Mouse (Mus musculus) embryonic facial prominence, embryonic 15.5 days (tissue): ENCODE data around the gene Mapk12. TPM values are rescaled to one million over a fixed set of nuclear protein-coding genes. Genes with fewer than 3 reads are reported as not detected.

ENCODE experiments used
- ATAC-seq: fragments of 200-750 bp; cut with Nextera tagmentation; 2 replicates; pipeline ENCODE4 v1.8.0; 2017; ENCODE audit warnings: low read depth, moderate TSS enrichment; ENCODE audit not compliant: insufficient number of reproducible peaks, low FRiP score, low TSS enrichment
- H3K27ac ChIP-seq: fragments of 300-500 bp; sonication (generic); replicated peaks from 2 replicates; pipeline ENCODE4 v1.5.1; 2015; ENCODE audit warnings: mild to moderate bottlenecking, inconsistent platforms
- H3K27me3 ChIP-seq: fragments of 300-500 bp; sonication (generic); 2 replicates; pipeline ENCODE4 v1.6.1; 2015; ENCODE audit warnings: inconsistent platforms
- H3K36me3 ChIP-seq: fragments of 300-500 bp; sonication (generic); 2 replicates; pipeline ENCODE4 v1.6.1; 2015; ENCODE audit warnings: mild to moderate bottlenecking, inconsistent platforms
- H3K4me1 ChIP-seq: fragments of 300-500 bp; sonication (generic); 2 replicates; pipeline ENCODE4 v1.6.1; 2015; ENCODE audit warnings: inconsistent platforms
- H3K4me2 ChIP-seq: fragments of 300-500 bp; sonication (generic); replicated peaks from 2 replicates; pipeline ENCODE4 v1.6.1; 2015; ENCODE audit warnings: mild to moderate bottlenecking, inconsistent platforms
- H3K4me3 ChIP-seq: fragments of 300-500 bp; sonication (generic); replicated peaks from 2 replicates; pipeline ENCODE4 v1.5.1; 2015; ENCODE audit warnings: mild to moderate bottlenecking, inconsistent platforms
- H3K9ac ChIP-seq: fragments of 300-500 bp; sonication (generic); 2 replicates; pipeline ENCODE4 v1.6.1; 2015; ENCODE audit warnings: inconsistent platforms
- H3K9me3 ChIP-seq: fragments of 300-500 bp; sonication (generic); replicated peaks from 2 replicates; pipeline ENCODE4 v1.6.1; 2016; ENCODE audit warnings: inconsistent platforms
- WGBS: fragments of 180-500 bp; shearing (Covaris S2); methylation state at CpG from one replicate; pipeline ENCODE4 v1.1.7; 2015; 5-methylcytosine and 5-hydroxymethylcytosine counted together
- polyA plus RNA-seq: library from polyadenylated mRNA; unstranded; fragments of >200 nt; fragmentation: Nextera tagmentation; extraction: Ambion mirVana; gene quantifications from 2 replicates; pipeline ENCODE4 v1.2.1, GENCODE M21; 2015

Mapk12 gene
- polyA plus RNA-seq, 1 experiment from 2014 or later = 9.4 TPM

- WGBS = 68% methylated on average over 7 of the region's 7 CpGs
- H3K27me3 ChIP-seq = no peaks in the 10 kb centered on the region
- peak overlapping the region; percentile 81 for H3K4me2 ChIP-seq
- H3K9me3 ChIP-seq = no peaks in the 10 kb centered on the region
- 0 out of 2 replicates have a peak overlapping the region, but pooled peaks have one; percentile 83 for H3K9ac ChIP-seq
- H3K4me1 ChIP-seq = peaks cover 84% of the 10 kb centered on the region
- H3K4me3 ChIP-seq = peak overlapping the region; percentile 72
- peak overlapping the region; percentile 92 for H3K27ac ChIP-seq
- H3K36me3 ChIP-seq = no peaks in the 10 kb centered on the region
- ATAC-seq = no peak
Measured at GRCm38 (mm10) chr15:89178260-89178860, 37.9 kb upstream of the Mapk12 start.

GRCm38 (mm10) chr15:89177576-89178259, 37.2 kb upstream of the Mapk12 start:
- Histone ChIP-seq H3K36me3 (no peaks in the 10 kb centered on the region), H3K9me3 (no peaks in the 10 kb centered on the region), H3K27ac (peak overlapping the region; percentile 92), H3K4me1 (peaks cover 87% of the 10 kb centered on the region), H3K9ac (no peak overlapping the region), H3K27me3 (no peaks in the 10 kb centered on the region), H3K4me2 (peak overlapping the region; percentile 81), H3K4me3 (peak overlapping the region; percentile 72)
- WGBS = 68% methylated on average over 4 of the region's 4 CpGs
- ATAC-seq = no peak

GRCm38 (mm10) chr15:89177121-89177520, 36.6 kb upstream of the Mapk12 start:
- ATAC-seq = no peak
- Histone ChIP-seq H3K4me3 (peak overlapping the region; percentile 72), H3K4me2 (peak overlapping the region; percentile 81), H3K27me3 (no peaks in the 10 kb centered on the region), H3K36me3 (no peaks in the 10 kb centered on the region), H3K27ac (peak overlapping the region; percentile 74), H3K4me1 (peaks cover 87% of the 10 kb centered on the region), H3K9ac (no peak overlapping the region), H3K9me3 (no peaks in the 10 kb centered on the region)
- 12% methylated on average over 5 of the region's 5 CpGs for WGBS

- Histone ChIP-seq H3K27me3 (no peaks in the 10 kb centered on the region), H3K36me3 (no peaks in the 10 kb centered on the region), H3K9me3 (no peaks in the 10 kb centered on the region), H3K4me2 (no peak overlapping the region), H3K4me3 (no peak overlapping the region), H3K4me1 (peaks cover 92% of the 10 kb centered on the region), H3K27ac (peak overlapping the region; percentile 74), H3K9ac (no peak overlapping the region)
- 64% methylated on average over 13 of the region's 13 CpGs for WGBS
- no peak for ATAC-seq
Measured at GRCm38 (mm10) chr15:89175411-89176155, 35.1 kb upstream of the Mapk12 start.

- WGBS = 43% methylated on average over 11 of the region's 11 CpGs
- Histone ChIP-seq H3K4me1 (peaks cover 99% of the 10 kb centered on the region), H3K4me2 (peak overlapping the region; percentile 99; the same call in 1 of the 2 replicates), H3K27me3 (no peaks in the 10 kb centered on the region), H3K4me3 (0 out of 2 replicates have a peak overlapping the region, but pooled peaks have one; percentile 54), H3K27ac (peak overlapping the region; percentile 74), H3K9me3 (no peaks in the 10 kb centered on the region), H3K9ac (no peak overlapping the region), H3K36me3 (no peaks in the 10 kb centered on the region)
- no peak for ATAC-seq
Measured at GRCm38 (mm10) chr15:89174889-89175339, 34.4 kb upstream of the Mapk12 start.

GRCm38 (mm10) chr15:89173906-89174214, 33.4 kb upstream of the Mapk12 start:
- Histone ChIP-seq H3K4me2 (peak overlapping the region; percentile 99), H3K4me1 (peaks cover 99% of the 10 kb centered on the region), H3K27ac (peak overlapping the region; percentile 74), H3K4me3 (peak overlapping the region; percentile 54), H3K36me3 (no peaks in the 10 kb centered on the region), H3K27me3 (no peaks in the 10 kb centered on the region), H3K9ac (peak overlapping the region; percentile 48; the same call in 1 of the 2 replicates), H3K9me3 (no peaks in the 10 kb centered on the region)
- 2% methylated on average over 15 of the region's 15 CpGs for WGBS
- ATAC-seq = no peak; the same call in 1 of the 2 replicates

GRCm38 (mm10) chr15:89173024-89173905, 32.8 kb upstream of the Mapk12 start:
- Histone ChIP-seq H3K4me1 (peaks cover 97% of the 10 kb centered on the region), H3K36me3 (peaks cover under 1% of the 10 kb centered on the region), H3K9me3 (no peaks in the 10 kb centered on the region), H3K4me3 (peak overlapping the region; percentile 54), H3K4me2 (peak overlapping the region; percentile 99), H3K27ac (peak overlapping the region; percentile 74), H3K27me3 (no peaks in the 10 kb centered on the region), H3K9ac (peak overlapping the region; percentile 48)
- ATAC-seq = no peak
- under 1% methylated on average over 65 of the region's 65 CpGs for WGBS

GRCm38 (mm10) chr15:89172276-89172935, 31.9 kb upstream of the Mapk12 start:
- 24% methylated on average over 17 of the region's 17 CpGs for WGBS

GRCm38 (mm10) chr15:89171526-89172051, 31.1 kb upstream of the Mapk12 start:
- no peak overlapping the region for H3K27ac ChIP-seq
- H3K9ac ChIP-seq = no peak overlapping the region
- 91% methylated on average over 5 of the region's 5 CpGs for WGBS
- H3K4me1 ChIP-seq = peaks cover 80% of the 10 kb centered on the region
- H3K4me2 ChIP-seq = peak overlapping the region; percentile 4; the same call in 1 of the 2 replicates
- H3K9me3 ChIP-seq = no peaks in the 10 kb centered on the region
- ATAC-seq = no peak
- H3K4me3 ChIP-seq = no peak overlapping the region
- no peaks in the 10 kb centered on the region for H3K27me3 ChIP-seq
- peaks cover 17% of the 10 kb centered on the region for H3K36me3 ChIP-seq

More at GRCm38 (mm10) chr15:89172276-89172935, 31.9 kb upstream of the Mapk12 start:
- Histone ChIP-seq H3K9ac (peak overlapping the region; percentile 48; the same call in 1 of the 2 replicates), H3K9me3 (no peaks in the 10 kb centered on the region), H3K27me3 (no peaks in the 10 kb centered on the region), H3K4me3 (peak overlapping the region; percentile 54), H3K27ac (peak overlapping the region; percentile 74), H3K4me2 (peak overlapping the region; percentile 99), H3K36me3 (peaks cover 9% of the 10 kb centered on the region), H3K4me1 (peaks cover 88% of the 10 kb centered on the region)
- no peak for ATAC-seq

GRCm38 (mm10) chr15:89170102-89170501, 29.6 kb upstream of the Mapk12 start:
- H3K9ac ChIP-seq = no peak overlapping the region
- H3K9me3 ChIP-seq = no peaks in the 10 kb centered on the region
- peak overlapping the region; percentile 87 for H3K27ac ChIP-seq
- 40% methylated on average over 3 of the region's 3 CpGs for WGBS
- H3K4me3 ChIP-seq = no peak overlapping the region
- peaks cover 65% of the 10 kb centered on the region for H3K4me1 ChIP-seq
- H3K36me3 ChIP-seq = peaks cover 32% of the 10 kb centered on the region
- no peak for ATAC-seq
- no peaks in the 10 kb centered on the region for H3K27me3 ChIP-seq
- H3K4me2 ChIP-seq = 0 out of 2 replicates have a peak overlapping the region, but pooled peaks have one; percentile 35
